Mouse (Mus musculus) hindbrain, embryonic 15.5 days (tissue): Measurements from ENCODE around the gene Shisa7. TPM values are rescaled to one million over a fixed set of nuclear protein-coding genes. Genes with fewer than 3 reads are reported as not detected.

ENCODE experiments used
- polyA plus RNA-seq: library from polyadenylated mRNA; unstranded; fragments of >200 nt; fragmentation: Nextera tagmentation; extraction: Ambion mirVana; gene quantifications from 2 replicates; pipeline ENCODE4 v1.2.1, GENCODE M21; 2015

Gene Shisa7
- polyA plus RNA-seq, 1 experiment from 2014 or later = 12.8 TPM

Other genes starting within 250 kb of the Shisa7 start
- 1.2 and 1.3 TPM in 2 replicates for gene Ptprh, start 240.7 kb downstream of the Shisa7 start, polyA plus RNA-seq
- 2.3 and 2.5 TPM in 2 replicates for gene Tmem86b, start 213.3 kb downstream of the Shisa7 start, polyA plus RNA-seq
- gene Ppp6r1, start 185.7 kb downstream of the Shisa7 start, polyA plus RNA-seq = 10.0 and 10.2 TPM in 2 replicates
- 168 and 171 TPM in 2 replicates for gene Hspbp1, start 159.6 kb downstream of the Shisa7 start, polyA plus RNA-seq
- gene Brsk1, start 154.1 kb downstream of the Shisa7 start, polyA plus RNA-seq = 7.1 and 8.7 TPM in 2 replicates
- 0.12 and 0.27 TPM in 2 replicates for gene Tmem150b, start 119.4 kb downstream of the Shisa7 start, polyA plus RNA-seq
- gene Kmt5c, start 104.6 kb downstream of the Shisa7 start, polyA plus RNA-seq = 57.4 and 61.8 TPM in 2 replicates
- gene Cox6b2, start 91.6 kb downstream of the Shisa7 start, polyA plus RNA-seq = 24.1 and 28.1 TPM in 2 replicates
- not detected in 2 replicates for gene Fam71e2, start 73.4 kb downstream of the Shisa7 start, polyA plus RNA-seq
- gene Il11, start 61.8 kb downstream of the Shisa7 start, polyA plus RNA-seq = 0.87 and 1.1 TPM in 2 replicates
- not detected in 2 replicates for gene Tmem190, start 61.8 kb downstream of the Shisa7 start, polyA plus RNA-seq
- gene Tmem238, start 55.0 kb downstream of the Shisa7 start, polyA plus RNA-seq = 5.9 and 6.3 TPM in 2 replicates
- gene Rpl28, start 51.8 kb downstream of the Shisa7 start, polyA plus RNA-seq = 212 and 228 TPM in 2 replicates
- gene Ube2s, start 32.1 kb downstream of the Shisa7 start, polyA plus RNA-seq = 269 and 295 TPM in 2 replicates
- gene Isoc2b, start 25.6 kb upstream of the Shisa7 start, polyA plus RNA-seq = 3.2 and 4.1 TPM in 2 replicates
- gene Isoc2a, start 32.5 kb upstream of the Shisa7 start, polyA plus RNA-seq = 0.75 and 0.77 TPM in 2 replicates
- 0.45 and 0.47 TPM in 2 replicates for gene Gm36210, start 61.8 kb upstream of the Shisa7 start, polyA plus RNA-seq
- 3.5 and 4.2 TPM in 2 replicates for gene Zfp628, start 70.5 kb upstream of the Shisa7 start, polyA plus RNA-seq
- 35.3 and 35.8 TPM in 2 replicates for gene Nat14, start 77.3 kb upstream of the Shisa7 start, polyA plus RNA-seq
- 1.2 and 1.3 TPM in 2 replicates for gene Ssc5d, start 81.1 kb upstream of the Shisa7 start, polyA plus RNA-seq
- gene Sbk2, start 119.7 kb upstream of the Shisa7 start, polyA plus RNA-seq = 0.12 and 0.18 TPM in 2 replicates
- gene Sbk3, start 126.5 kb upstream of the Shisa7 start, polyA plus RNA-seq = 0.49 and 0.62 TPM in 2 replicates
- gene Zfp579, start 151.5 kb upstream of the Shisa7 start, polyA plus RNA-seq = 60.3 and 66.8 TPM in 2 replicates
- gene Zfp524, start 169.7 kb upstream of the Shisa7 start, polyA plus RNA-seq = 8.1 and 9.2 TPM in 2 replicates
- gene Fiz1, start 170.0 kb upstream of the Shisa7 start, polyA plus RNA-seq = 41.9 and 44.6 TPM in 2 replicates
- 1.2 TPM in 1 of 2 replicates, not detected in the other for gene Gm44973, start 170.8 kb upstream of the Shisa7 start, polyA plus RNA-seq
- gene Zfp865, start 175.7 kb upstream of the Shisa7 start, polyA plus RNA-seq = 6.0 and 7.5 TPM in 2 replicates
- gene Ccdc106, start 175.9 kb upstream of the Shisa7 start, polyA plus RNA-seq = 58.8 and 65.2 TPM in 2 replicates
- not detected in 2 replicates for gene 4632433K11Rik, start 189.4 kb upstream of the Shisa7 start, polyA plus RNA-seq
- 7.8 and 9.3 TPM in 2 replicates for gene Zfp784, start 193.8 kb upstream of the Shisa7 start, polyA plus RNA-seq
- 90.6 and 113 TPM in 2 replicates for gene Zfp580, start 206.8 kb upstream of the Shisa7 start, polyA plus RNA-seq
- gene U2af2, start 217.4 kb upstream of the Shisa7 start, polyA plus RNA-seq = 99.8 and 101 TPM in 2 replicates
- gene Epn1, start 235.5 kb upstream of the Shisa7 start, polyA plus RNA-seq = 105 and 118 TPM in 2 replicates